12 mouse cellular contexts compared by ENCODE assay signal in the genomic region with DNA sequence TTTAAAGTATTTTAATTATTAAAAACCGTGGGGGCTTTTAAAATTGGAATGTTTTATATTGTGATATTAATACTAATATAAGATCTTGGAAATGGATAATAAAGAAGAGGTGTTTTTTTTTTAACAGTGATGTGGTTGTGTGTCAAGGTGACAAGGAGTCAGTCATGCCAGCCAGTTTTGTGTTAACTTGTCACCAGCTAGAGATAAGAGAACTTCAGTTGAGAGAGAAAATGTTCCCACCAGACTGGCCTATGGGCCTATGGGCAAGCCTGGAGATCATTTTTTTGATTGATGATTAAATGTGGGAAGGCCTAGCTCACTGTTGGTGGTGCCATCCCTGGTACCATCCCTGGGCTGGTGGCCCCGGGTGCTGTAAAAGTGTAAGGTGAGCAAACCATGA.
"Had no signal": no experiment of that assay in that cellular context is flagged by ENCODE, and none has a peak within 500 bp of the region (broad histone marks: within the 10 kb centered on the region; RNA-seq: fewer than 3 reads in every experiment).

No protein-coding gene starts in this region.

- H3K27me3 ChIP-seq: kidney, embryonic 15.5 days; limb, embryonic 15.5 days; megakaryocyte, embryonic 14.5 days; midbrain, embryonic 12.5 days had no signal

- DNase-seq: lung, embryonic 14.5 days; lung, postnatal 10 days; lung, postnatal 4 days; right cerebral cortex, adult 18-20 months; thymus, postnatal 14 days had no signal

- ATAC-seq: midbrain, embryonic 16.5 days had no signal

- H3K9ac ChIP-seq: kidney, embryonic 15.5 days; limb, embryonic 15.5 days; lung, embryonic 14.5 days; midbrain, embryonic 12.5 days had no signal

- H3K4me3 ChIP-seq: kidney, embryonic 15.5 days; left cerebral cortex, adult 2 months; limb, embryonic 15.5 days; megakaryocyte, embryonic 14.5 days; midbrain, embryonic 12.5 days had no signal

- H3K9me3 ChIP-seq: kidney, embryonic 15.5 days; limb, embryonic 15.5 days; megakaryocyte, embryonic 14.5 days; midbrain, embryonic 12.5 days had no signal

- H3K4me1 ChIP-seq: kidney, embryonic 15.5 days; midbrain, embryonic 12.5 days had no signal

- H3K4me2 ChIP-seq: kidney, embryonic 15.5 days; limb, embryonic 15.5 days; lung, embryonic 14.5 days; midbrain, embryonic 12.5 days had no signal

- H3K36me3 ChIP-seq: kidney, embryonic 15.5 days; limb, embryonic 15.5 days; midbrain, embryonic 12.5 days had no signal

- H3K27ac ChIP-seq: kidney, embryonic 15.5 days; left cerebral cortex, adult 2 months; limb, embryonic 15.5 days; midbrain, embryonic 12.5 days; stomach, postnatal 0 days had no signal
